Mouse (Mus musculus): ENCODE data around the gene Zfp276. TPM values are rescaled to one million over a fixed set of nuclear protein-coding genes. Genes with fewer than 3 reads are reported as not detected.

The Zfp276 gene
- polyA plus RNA-seq, 1 experiment from 2014 or later = 23.2 TPM

DNA sequence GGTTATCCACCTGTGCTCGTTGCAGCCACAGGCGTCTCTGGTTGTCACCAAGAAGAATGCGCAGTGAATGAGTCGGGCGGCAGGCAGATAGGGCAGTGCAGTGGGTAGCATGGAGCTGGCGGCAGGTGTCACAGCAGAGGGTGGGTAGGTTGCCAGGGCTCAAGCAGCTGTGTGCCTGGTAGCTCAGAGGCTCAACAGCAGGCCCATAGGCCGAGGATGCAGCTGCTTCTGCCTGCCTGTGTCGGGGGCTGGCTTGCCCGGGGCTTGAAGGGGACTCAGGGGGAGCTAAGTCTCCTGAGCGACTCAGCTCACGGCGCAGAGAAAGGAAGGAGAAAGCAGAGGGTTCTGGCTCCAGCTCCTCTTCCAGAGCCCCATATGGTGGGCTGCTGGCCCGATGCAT is 20.7 kb upstream of the Zfp276 start:
- 61% methylated on average over 13 of the region's 13 CpGs for WGBS
- Histone ChIP-seq H3K27ac (replicated peaks) (no peak overlapping the region), H3K9me3 (replicated peaks) (no peaks in the 10 kb centered on the region), H3K4me3 (no peak overlapping the region), H3K4me1 (peaks cover 38% of the 10 kb centered on the region), H3K36me3 (peaks cover 26% of the 10 kb centered on the region), H3K27me3 (ENCODE audit: low read depth, poor library complexity, severe bottlenecking) (peaks cover 49% of the 10 kb centered on the region)
- no peak for DNase-seq (ENCODE audit: low spot score)

DNA sequence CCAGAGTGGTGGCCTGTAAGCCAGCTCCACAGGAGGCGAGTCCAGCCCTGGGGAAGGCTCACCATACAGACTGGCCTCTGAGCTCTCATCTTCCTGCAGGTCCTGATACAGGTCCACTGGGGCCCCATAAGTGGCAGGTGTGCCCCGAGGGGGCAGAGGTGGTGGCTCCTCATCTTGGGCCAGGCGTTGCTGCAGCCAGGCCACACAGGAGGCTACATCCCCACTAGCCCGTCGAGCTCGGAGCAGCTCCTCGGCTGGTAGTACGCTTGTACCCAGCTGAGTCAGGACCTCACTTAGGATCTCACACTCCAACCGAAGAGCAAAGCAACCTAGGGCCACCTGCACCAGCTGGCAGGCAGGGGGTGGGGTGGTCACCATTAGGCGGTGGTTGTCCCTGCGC is 20.2 kb upstream of the Zfp276 start:
- Histone ChIP-seq H3K4me1 (peaks cover 38% of the 10 kb centered on the region), H3K36me3 (peaks cover 21% of the 10 kb centered on the region), H3K9me3 (replicated peaks) (no peaks in the 10 kb centered on the region), H3K27me3 (ENCODE audit: low read depth, poor library complexity, severe bottlenecking) (peaks cover 49% of the 10 kb centered on the region), H3K4me3 (no peak overlapping the region), H3K27ac (replicated peaks) (no peak overlapping the region)
- DNase-seq (ENCODE audit: low spot score) = no peak
- WGBS = 84% methylated on average over 11 of the region's 11 CpGs

DNA sequence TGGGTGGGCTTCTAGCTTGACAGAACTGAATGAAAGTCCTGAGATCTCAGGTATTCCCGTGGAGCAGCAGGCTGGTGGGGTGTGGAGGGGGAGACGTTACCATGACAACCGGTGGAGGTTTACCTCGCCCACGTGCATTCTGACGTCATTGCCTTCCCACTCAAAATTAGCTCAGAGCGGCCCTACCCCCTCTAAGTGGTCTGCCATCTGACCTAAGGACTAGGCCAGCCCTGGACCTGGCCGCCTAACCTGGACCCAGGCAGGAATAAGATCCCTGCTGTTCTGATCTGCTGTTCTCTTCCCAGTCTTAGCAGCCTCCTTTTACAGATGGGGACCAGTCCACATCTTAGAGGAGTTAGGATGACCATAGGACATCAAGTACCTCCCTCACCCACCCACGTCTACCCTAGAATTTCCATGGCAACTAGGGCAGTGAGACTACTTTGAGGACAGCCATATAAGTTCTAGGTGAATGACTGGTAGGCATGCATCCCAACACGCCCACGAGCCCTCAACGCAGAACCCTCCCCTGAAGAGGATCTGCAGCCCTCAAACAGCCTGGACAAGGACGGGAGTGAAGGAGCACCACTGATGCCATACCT is 19.0 kb upstream of the Zfp276 start:
- H3K36me3 ChIP-seq = peaks cover 9% of the 10 kb centered on the region
- WGBS = 38% methylated on average over 13 of the region's 13 CpGs
- H3K27ac ChIP-seq (replicated peaks) = peak overlapping the region; percentile 14
- no peaks in the 10 kb centered on the region for H3K9me3 ChIP-seq (replicated peaks)
- H3K4me3 ChIP-seq = peak overlapping the region; percentile 60
- H3K4me1 ChIP-seq = peaks cover 38% of the 10 kb centered on the region
- peaks cover 49% of the 10 kb centered on the region for H3K27me3 ChIP-seq (ENCODE audit: low read depth, poor library complexity, severe bottlenecking)
- DNase-seq (ENCODE audit: low spot score) = no peak

DNA sequence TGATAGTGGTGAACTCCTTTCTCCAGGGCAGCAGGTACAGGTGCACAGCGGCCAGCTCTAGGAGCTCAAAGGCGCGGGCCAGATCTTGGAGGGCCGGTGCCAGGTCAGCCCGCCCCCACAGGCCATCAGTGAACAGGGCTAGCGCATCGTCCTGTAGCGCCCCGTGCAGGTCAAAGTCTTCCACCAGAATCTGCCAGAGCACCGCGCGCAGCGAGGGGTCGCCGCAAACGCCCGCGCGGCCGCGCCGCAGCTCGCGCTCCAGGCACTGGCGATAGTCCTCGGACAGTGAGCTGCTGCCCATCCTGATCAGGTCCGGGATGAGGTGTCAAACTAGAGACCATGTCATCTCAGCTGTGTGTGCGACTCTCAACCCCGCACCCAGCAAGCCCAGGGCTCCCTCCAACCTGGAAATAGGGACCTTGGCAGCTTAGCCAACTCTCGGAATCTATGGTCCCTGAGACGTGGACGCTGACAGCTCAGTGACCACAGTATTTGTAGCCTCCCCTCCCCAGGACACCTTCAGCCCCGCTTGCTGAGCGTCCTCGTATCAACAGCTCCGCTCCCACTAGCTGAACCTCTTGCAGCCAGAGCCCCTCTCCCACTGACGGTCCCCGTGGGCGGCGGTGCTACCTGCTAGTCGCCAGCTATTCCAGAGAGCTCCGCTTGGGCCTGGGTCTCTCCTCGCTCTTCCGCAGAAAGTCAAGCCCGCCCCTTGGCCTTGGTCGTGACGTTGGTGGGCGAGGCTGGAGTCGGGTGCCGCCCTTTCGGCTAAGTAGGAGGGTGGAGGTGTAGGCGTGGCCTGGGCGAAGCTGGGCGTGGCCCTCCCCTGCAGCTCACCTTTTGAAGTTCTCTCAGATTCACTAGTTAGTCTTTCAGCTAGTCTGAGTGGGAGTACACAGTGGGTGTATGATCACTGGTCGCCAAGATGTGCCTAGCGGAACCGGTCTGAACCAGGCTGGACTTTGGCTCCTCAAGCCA is 18.2 kb upstream of the Zfp276 start, which contains the start of gene Spata2l:
Gene Spata2l, minus strand, starts transcription at position 714 of the 978 bp plus-strand sequence.
- DNase-seq (ENCODE audit: low spot score) = peak; percentile 87
- Histone ChIP-seq H3K9me3 (replicated peaks) (no peaks in the 10 kb centered on the region), H3K4me3 (peak within 1 kb of the TSS; percentile 60), H3K27me3 (ENCODE audit: low read depth, poor library complexity, severe bottlenecking) (peaks cover 49% of the 10 kb centered on the region), H3K36me3 (peaks cover 4% of the 10 kb centered on the region; the same call in 1 of the 2 replicates), H3K27ac (replicated peaks) (peak within 1 kb of the TSS; percentile 14), H3K4me1 (peaks cover 38% of the 10 kb centered on the region)
- 3% methylated on average over 57 of the region's 57 CpGs for WGBS

DNA sequence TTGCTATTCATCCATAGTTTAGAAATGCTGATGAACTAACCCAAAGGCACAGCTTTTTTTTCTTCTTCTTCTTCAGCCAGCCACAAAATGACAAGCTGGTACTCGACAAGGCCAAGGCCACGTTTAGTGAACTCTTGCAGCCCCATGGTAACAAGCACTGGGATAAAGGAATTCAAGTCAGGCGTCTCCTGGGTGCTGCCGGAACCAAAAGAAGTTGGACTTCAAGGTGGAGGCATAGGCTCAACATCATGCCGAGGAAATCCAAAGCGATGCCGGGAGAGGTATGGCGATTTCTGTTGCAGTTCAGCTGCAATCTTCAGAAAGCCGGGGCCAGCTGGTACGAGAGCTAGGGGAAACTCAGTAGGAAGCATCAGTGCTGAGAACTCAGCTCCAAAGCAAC is 14.6 kb upstream of the Zfp276 start:
- DNase-seq (ENCODE audit: low spot score) = no peak
- 87% methylated on average over 10 of the region's 10 CpGs for WGBS
- peaks cover 30% of the 10 kb centered on the region for H3K36me3 ChIP-seq
- H3K9me3 ChIP-seq (replicated peaks) = no peaks in the 10 kb centered on the region
- H3K4me3 ChIP-seq = no peak overlapping the region
- no peak overlapping the region for H3K27ac ChIP-seq (replicated peaks)
- H3K4me1 ChIP-seq = peaks cover 28% of the 10 kb centered on the region
- peaks cover 26% of the 10 kb centered on the region for H3K27me3 ChIP-seq (ENCODE audit: low read depth, poor library complexity, severe bottlenecking)

DNA sequence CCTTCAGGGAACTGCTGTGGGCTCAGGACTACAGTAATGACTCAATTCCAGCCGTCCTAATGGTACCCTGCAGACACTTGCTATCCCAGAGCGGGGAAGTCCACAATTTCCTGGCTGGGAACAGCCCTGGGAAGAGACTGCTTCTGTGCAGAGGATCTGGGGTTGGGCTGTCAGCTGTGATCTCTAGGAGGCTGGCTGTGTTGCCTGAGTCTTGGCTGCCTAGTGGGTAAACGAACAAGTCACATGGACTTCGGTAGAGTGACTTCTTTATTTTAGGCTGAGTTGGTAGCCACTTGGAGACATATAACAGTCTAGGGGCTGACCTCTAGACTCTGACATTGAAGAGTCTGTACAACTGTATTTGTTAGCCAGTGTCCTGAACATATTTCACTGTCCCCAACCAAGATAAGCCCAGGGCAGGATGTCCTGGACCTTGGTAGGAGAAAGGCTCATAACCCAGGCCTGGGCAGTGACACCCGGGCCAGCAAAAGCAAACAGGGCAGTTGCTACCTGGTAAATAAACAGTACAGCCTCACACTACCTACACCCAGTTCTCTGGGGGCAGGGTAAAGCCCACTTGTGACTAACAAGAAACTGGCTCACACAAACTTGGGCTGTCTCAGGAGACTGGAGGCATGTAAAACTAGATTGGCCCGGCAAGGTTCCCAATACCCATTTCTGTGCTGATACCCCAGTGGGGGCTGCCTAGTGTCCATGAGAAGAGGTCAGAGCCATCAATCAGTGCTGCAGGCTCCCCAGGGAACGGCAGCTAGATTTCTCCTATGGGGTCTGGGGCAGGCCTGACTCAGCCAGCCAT is 11.7 kb upstream of the Zfp276 start:
- no peak for DNase-seq (ENCODE audit: low spot score)

DNA sequence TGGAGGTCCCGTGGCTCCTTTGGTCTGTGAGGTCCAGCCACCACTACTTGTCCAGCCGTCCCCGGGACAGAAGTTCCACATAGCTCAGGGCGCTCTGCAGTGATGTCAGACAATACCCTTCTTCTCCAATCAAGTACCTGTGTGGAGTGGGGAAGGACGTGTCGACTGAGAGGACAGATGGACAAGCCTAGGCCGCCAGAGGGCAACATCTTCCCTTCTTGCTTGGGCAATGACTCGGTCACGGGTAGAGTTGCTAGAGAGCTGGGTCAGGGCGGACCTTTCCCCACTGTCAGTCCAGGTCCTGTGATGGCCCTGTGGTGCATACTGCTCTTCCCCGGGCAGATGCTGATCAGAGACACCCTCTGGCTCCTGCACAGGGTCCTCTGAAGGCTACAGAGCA is 10.9 kb upstream of the Zfp276 start:
- 66% methylated on average over 11 of the region's 11 CpGs for WGBS

More for the DNA sequence above, 11.7 kb upstream of the Zfp276 start:
- peaks cover 1% of the 10 kb centered on the region; the same call in 1 of the 2 replicates for H3K4me1 ChIP-seq
- WGBS = 92% methylated on average over 7 of the region's 7 CpGs
- no peak overlapping the region for H3K4me3 ChIP-seq
- H3K9me3 ChIP-seq (replicated peaks) = no peaks in the 10 kb centered on the region
- H3K27ac ChIP-seq (replicated peaks) = no peak overlapping the region
- H3K36me3 ChIP-seq = peaks cover 59% of the 10 kb centered on the region
- H3K27me3 ChIP-seq (ENCODE audit: low read depth, poor library complexity, severe bottlenecking) = no peaks in the 10 kb centered on the region; the same call in 1 of the 2 replicates

DNA sequence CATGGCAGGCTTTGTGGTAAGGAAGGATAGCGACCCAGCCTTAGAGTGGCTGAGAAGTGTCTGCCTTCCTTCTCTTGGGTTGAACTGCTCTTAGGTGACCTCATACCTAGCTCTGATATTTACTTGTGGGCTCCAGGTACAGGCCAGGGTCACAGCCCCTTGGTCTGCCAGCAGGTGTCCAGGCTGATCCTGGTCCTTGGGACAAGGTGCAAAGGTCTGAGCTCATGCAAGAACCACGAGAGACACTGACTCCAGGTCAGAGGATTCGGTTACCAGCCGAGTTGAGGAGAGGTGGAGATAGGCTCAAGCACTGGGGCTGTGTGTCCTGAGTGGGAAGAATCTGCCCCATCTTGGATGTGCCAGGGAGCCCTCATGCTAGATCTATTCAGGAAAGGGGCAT is 9.6 kb upstream of the Zfp276 start:
- H3K4me3 ChIP-seq = no peak overlapping the region
- no peaks in the 10 kb centered on the region for H3K4me1 ChIP-seq
- 94% methylated on average over 4 of the region's 4 CpGs for WGBS
- no peaks in the 10 kb centered on the region for H3K9me3 ChIP-seq (replicated peaks)
- no peaks in the 10 kb centered on the region for H3K27me3 ChIP-seq (ENCODE audit: low read depth, poor library complexity, severe bottlenecking)
- DNase-seq (ENCODE audit: low spot score) = no peak
- H3K36me3 ChIP-seq = peaks cover 80% of the 10 kb centered on the region
- H3K27ac ChIP-seq (replicated peaks) = no peak overlapping the region

More for the DNA sequence above, 10.9 kb upstream of the Zfp276 start:
- no peaks in the 10 kb centered on the region for H3K27me3 ChIP-seq (ENCODE audit: low read depth, poor library complexity, severe bottlenecking)
- peaks cover 66% of the 10 kb centered on the region for H3K36me3 ChIP-seq
- H3K9me3 ChIP-seq (replicated peaks) = no peaks in the 10 kb centered on the region
- no peak overlapping the region for H3K27ac ChIP-seq (replicated peaks)
- no peak overlapping the region for H3K4me3 ChIP-seq
- H3K4me1 ChIP-seq = no peaks in the 10 kb centered on the region
- no peak for DNase-seq (ENCODE audit: low spot score)

DNA sequence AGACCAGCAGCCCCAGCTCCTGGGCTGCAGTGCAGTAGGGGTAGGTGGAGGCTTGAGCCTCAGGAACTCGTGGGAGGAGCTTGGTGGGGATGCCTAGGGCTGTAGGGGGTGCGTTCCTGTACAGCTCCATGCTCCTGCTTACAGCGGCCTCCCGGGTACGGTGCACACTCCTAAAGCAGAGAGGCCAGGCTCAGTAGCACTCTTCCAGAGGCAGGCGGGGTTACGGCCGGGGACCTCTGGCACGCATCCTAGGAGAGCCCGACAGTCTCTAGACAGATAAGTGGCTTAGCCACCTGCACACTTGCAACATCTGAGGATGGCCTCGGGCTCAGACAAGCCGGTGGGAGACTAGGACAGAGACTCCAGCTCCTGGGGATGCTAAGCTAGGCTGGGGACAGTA is 8.5 kb upstream of the Zfp276 start:
- 92% methylated on average over 12 of the region's 12 CpGs for WGBS
- H3K9me3 ChIP-seq (replicated peaks) = no peaks in the 10 kb centered on the region
- no peak overlapping the region; the same call in 1 of the 2 replicates for H3K4me3 ChIP-seq
- no peak for DNase-seq (ENCODE audit: low spot score)
- no peak overlapping the region for H3K27ac ChIP-seq (replicated peaks)
- H3K4me1 ChIP-seq = no peaks in the 10 kb centered on the region
- H3K27me3 ChIP-seq (ENCODE audit: low read depth, poor library complexity, severe bottlenecking) = no peaks in the 10 kb centered on the region
- H3K36me3 ChIP-seq = peaks cover 90% of the 10 kb centered on the region

DNA sequence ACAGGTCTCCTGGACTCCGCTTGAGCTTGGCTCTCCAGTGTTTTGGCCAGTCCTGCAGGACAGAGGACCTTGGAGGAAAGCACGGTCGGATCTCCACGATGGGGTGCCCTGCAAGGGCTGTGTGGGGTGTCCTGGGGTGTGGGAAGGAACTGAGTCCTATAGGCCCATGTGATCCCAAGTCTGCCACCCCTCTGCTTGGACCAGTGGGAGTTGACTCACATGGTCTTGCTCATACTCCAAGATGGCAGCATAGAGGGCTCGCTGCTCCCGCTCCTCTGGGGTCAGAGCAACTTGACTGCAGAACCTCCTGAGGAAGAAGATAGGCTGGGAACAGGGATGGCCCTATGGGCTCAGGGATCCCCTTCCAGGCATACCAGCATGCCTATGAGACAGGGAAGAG is 6.2 kb upstream of the Zfp276 start:
- Histone ChIP-seq H3K27ac (replicated peaks) (no peak overlapping the region), H3K27me3 (ENCODE audit: low read depth, poor library complexity, severe bottlenecking) (no peaks in the 10 kb centered on the region), H3K9me3 (replicated peaks) (no peaks in the 10 kb centered on the region), H3K4me1 (peaks cover 6% of the 10 kb centered on the region), H3K4me3 (no peak overlapping the region), H3K36me3 (peaks cover 97% of the 10 kb centered on the region)
- DNase-seq (ENCODE audit: low spot score) = no peak
- 95% methylated on average over 6 of the region's 6 CpGs for whole genome bisulfite sequencing

DNA sequence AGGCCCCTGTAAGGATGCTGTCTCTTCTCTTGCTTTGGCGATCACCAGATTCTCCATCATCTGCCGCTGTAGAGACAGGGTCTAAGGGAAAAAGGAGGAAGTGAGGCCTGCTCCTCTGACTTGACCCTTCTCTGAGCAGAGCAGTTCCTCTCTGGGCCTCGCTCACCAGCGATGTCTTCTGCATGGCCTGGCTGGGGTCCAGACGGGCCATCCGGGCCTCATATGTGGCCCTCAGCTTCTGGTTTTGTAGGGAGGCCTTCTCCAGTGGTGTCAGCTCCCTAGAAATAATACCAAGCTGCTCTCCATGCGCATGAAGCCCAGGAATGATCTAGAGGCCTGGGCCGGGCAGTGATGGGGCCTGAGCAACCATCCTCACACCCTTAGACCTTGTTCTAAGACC is 5.4 kb upstream of the Zfp276 start:
- H3K27ac ChIP-seq (replicated peaks) = no peak overlapping the region
- H3K4me3 ChIP-seq = no peak overlapping the region
- H3K36me3 ChIP-seq = peaks cover 88% of the 10 kb centered on the region
- WGBS = 95% methylated on average over 8 of the region's 8 CpGs
- no peaks in the 10 kb centered on the region for H3K27me3 ChIP-seq (ENCODE audit: low read depth, poor library complexity, severe bottlenecking)
- H3K9me3 ChIP-seq (replicated peaks) = no peaks in the 10 kb centered on the region
- H3K4me1 ChIP-seq = peaks cover 15% of the 10 kb centered on the region
- DNase-seq (ENCODE audit: low spot score) = no peak

DNA sequence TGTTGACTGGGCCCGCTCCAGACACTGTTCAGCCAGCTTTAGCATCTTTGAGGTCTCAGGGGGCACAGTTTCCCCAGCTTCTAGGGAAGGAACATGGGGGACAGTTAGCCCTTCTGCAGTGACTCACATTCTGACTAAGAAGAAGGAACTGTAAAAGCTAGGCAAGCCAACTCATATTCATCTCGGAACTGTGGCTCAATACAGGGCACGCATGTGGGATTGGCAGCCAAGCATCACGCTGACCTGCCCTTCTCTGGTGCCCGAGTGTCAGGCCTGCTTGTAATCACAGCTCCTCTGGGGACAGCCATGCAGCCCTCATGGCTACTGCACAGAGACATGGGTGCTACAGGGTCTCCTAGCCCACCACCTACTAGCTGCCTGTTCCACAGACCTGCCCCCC is 3.1 kb upstream of the Zfp276 start:
- no peaks in the 10 kb centered on the region for H3K27me3 ChIP-seq (ENCODE audit: low read depth, poor library complexity, severe bottlenecking)
- H3K4me1 ChIP-seq = peaks cover 30% of the 10 kb centered on the region
- H3K36me3 ChIP-seq = peaks cover 68% of the 10 kb centered on the region
- DNase-seq (ENCODE audit: low spot score) = no peak
- WGBS = 95% methylated on average over 5 of the region's 5 CpGs
- no peaks in the 10 kb centered on the region for H3K9me3 ChIP-seq (replicated peaks)
- H3K27ac ChIP-seq (replicated peaks) = no peak overlapping the region
- H3K4me3 ChIP-seq = no peak overlapping the region
